Comparison of ENCODE assay signal across 8 mouse cellular contexts in genomic region chr5:112298226-112298988, GRCm38 (mm10). TPM values are rescaled to one million over a fixed set of nuclear protein-coding genes. Genes with fewer than 3 reads are reported as not detected.
DNase-seq lines count a peak whose midpoint lies in the region.

No protein-coding gene starts in this region.

- intact Hi-C loops in left cerebral cortex, postnatal 25 days (cut with DNase I) = no loop called here

- 87% methylated on average over 12 of the region's 12 CpGs for WGBS in embryonic facial prominence, embryonic 10.5 days

- H3K36me3 ChIP-seq in embryonic facial prominence, embryonic 10.5 days (replicated peaks) = no peaks in the 10 kb centered on the region

- H3K9me3 ChIP-seq in embryonic facial prominence, embryonic 10.5 days = no peaks in the 10 kb centered on the region

- no peak overlapping the region for H3K4me3 ChIP-seq in embryonic facial prominence, embryonic 10.5 days

- DNase-seq in adrenal gland, adult (ENCODE audit: inconsistent age in 2 of 2, low spot score in 1 of 2) = peak; percentile 86 to 93
- DNase-seq in adrenal gland, adult 18-20 months (ENCODE audit: low spot score in 2 of 2) = no peak
- DNase-seq in embryonic facial prominence, embryonic 10.5 days (ENCODE audit: low spot score) = peak; percentile 17
- DNase-seq in kidney, adult 18-20 months = peak; percentile 45
- DNase-seq in lung, postnatal 4 days = peak; percentile 58 to 80
- no peak for DNase-seq in cerebellum, postnatal 36 days
- DNase-seq in left cerebral cortex, postnatal 25 days (ENCODE audit: low spot score in 2 of 2) = no peak
- no peak for DNase-seq in spleen, adult 12 weeks (ENCODE audit: low spot score)

- H3K27ac ChIP-seq in embryonic facial prominence, embryonic 10.5 days (replicated peaks) = no peak overlapping the region

- no peaks in the 10 kb centered on the region for H3K27me3 ChIP-seq in embryonic facial prominence, embryonic 10.5 days (replicated peaks; ENCODE audit: low read depth, poor library complexity, severe bottlenecking)

- peaks cover 37% of the 10 kb centered on the region for H3K4me1 ChIP-seq in embryonic facial prominence, embryonic 10.5 days

RNA-seq across cellular contexts. Expression of gene Tpst2, which starts 21.9 kb away (rescaled TPM):
- total RNA-seq in adrenal gland, adult 18-20 months (2021) = 100 to 1,000 TPM; 208 to 233 TPM
- 34.0 and 35.9 TPM in 2 replicates for polyA plus RNA-seq in embryonic facial prominence, embryonic 10.5 days (2016; fragmentation: Nextera tagmentation; extraction: Ambion mirVana)
- total RNA-seq in left cerebral cortex, postnatal 25 days (2021) = 10 to 100 TPM; 39.0 to 43.9 TPM

RNA-seq across cellular contexts. Expression of gene Tfip11, which starts 27.8 kb away (rescaled TPM):
- total RNA-seq in adrenal gland, adult 18-20 months (2021) = 10 to 100 TPM; 38.6 to 41.8 TPM
- polyA plus RNA-seq in embryonic facial prominence, embryonic 10.5 days (2016; fragmentation: Nextera tagmentation; extraction: Ambion mirVana) = 41.3 and 42.5 TPM in 2 replicates
- 10 to 100 TPM; 39.9 to 40.0 TPM for total RNA-seq in left cerebral cortex, postnatal 25 days (2021)

RNA-seq across cellular contexts. Expression of gene Crybb1, which starts 42.8 kb away (rescaled TPM):
- total RNA-seq in adrenal gland, adult 18-20 months (2021) = 1 to 10 TPM; 3.2 to 3.3 TPM
- polyA plus RNA-seq in embryonic facial prominence, embryonic 10.5 days (2016; fragmentation: Nextera tagmentation; extraction: Ambion mirVana) = 0.20 and 0.80 TPM in 2 replicates
- 1 to 10 TPM; 7.7 to 9.9 TPM for total RNA-seq in left cerebral cortex, postnatal 25 days (2021)

RNA-seq across cellular contexts. Expression of gene Srrd, which starts 44.4 kb away (rescaled TPM):
- total RNA-seq in adrenal gland, adult 18-20 months (2021) = 10 to 100 TPM; 60.5 to 65.1 TPM
- polyA plus RNA-seq in embryonic facial prominence, embryonic 10.5 days (2016; fragmentation: Nextera tagmentation; extraction: Ambion mirVana) = 48.2 and 51.6 TPM in 2 replicates
- total RNA-seq in left cerebral cortex, postnatal 25 days (2021) = 10 to 100 TPM; 22.6 to 24.8 TPM

RNA-seq across cellular contexts. Expression of gene Hps4, which starts 44.5 kb away (rescaled TPM):
- 10 to 100 TPM; 54.1 to 60.5 TPM for total RNA-seq in adrenal gland, adult 18-20 months (2021)
- polyA plus RNA-seq in embryonic facial prominence, embryonic 10.5 days (2016; fragmentation: Nextera tagmentation; extraction: Ambion mirVana) = 36.1 and 36.9 TPM in 2 replicates
- total RNA-seq in left cerebral cortex, postnatal 25 days (2021) = 10 to 100 TPM; 24.3 to 29.3 TPM

Comparison
In these comparisons a context has a peak if more than half of its experiments do, and no peak if none do; other contexts are left out.
1. DNase-seq: peak in adrenal gland, adult (2 of 2), embryonic facial prominence, embryonic 10.5 days (single experiment), kidney, adult 18-20 months (single experiment) and lung, postnatal 4 days (2 of 2); none in adrenal gland, adult 18-20 months (0 of 2), cerebellum, postnatal 36 days (0 of 2), left cerebral cortex, postnatal 25 days (0 of 2) and spleen, adult 12 weeks (single experiment).
2. RNA of gene Tpst2, which starts 21.9 kb away (total RNA-seq): 208 to 233 TPM in adrenal gland, adult 18-20 months; 39.0 to 43.9 TPM in left cerebral cortex, postnatal 25 days; every median in the first group is over 4 times any median in the second.